Mouse (Mus musculus): Measurements from ENCODE around the gene Ppm1l.

Gene Ppm1l

GRCm38 (mm10) chr3:69446989-69447388, 130.3 kb downstream of the Ppm1l start:
- DNase-seq: no peak

GRCm38 (mm10) chr3:69449041-69449440, 132.4 kb downstream of the Ppm1l start:
- no peak for DNase-seq

DNA sequence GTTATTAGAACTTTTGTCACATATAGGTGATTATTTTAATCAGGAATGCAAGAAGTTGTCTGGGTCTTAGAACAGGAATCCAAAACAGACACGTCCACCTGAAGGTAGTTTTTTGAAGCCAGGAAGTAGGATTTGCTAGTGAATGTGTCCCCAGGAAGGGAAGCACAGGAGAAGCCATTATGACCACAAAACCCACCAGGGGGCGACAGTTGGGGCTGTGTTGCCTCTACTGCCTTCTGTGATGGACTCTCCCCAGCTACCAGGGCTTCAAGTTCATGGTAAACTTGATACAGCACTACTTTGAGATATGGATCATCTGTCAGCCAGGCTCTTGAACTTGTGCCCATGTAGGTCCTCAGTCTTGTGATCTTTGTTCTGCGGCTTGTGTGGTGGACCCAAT, 137.7 kb downstream of the Ppm1l start:
- DNase-seq: peak in 1 of 2 experiments; percentile 12

GRCm38 (mm10) chr3:69456071-69456470, 139.4 kb downstream of the Ppm1l start:
- no peak for DNase-seq

DNA sequence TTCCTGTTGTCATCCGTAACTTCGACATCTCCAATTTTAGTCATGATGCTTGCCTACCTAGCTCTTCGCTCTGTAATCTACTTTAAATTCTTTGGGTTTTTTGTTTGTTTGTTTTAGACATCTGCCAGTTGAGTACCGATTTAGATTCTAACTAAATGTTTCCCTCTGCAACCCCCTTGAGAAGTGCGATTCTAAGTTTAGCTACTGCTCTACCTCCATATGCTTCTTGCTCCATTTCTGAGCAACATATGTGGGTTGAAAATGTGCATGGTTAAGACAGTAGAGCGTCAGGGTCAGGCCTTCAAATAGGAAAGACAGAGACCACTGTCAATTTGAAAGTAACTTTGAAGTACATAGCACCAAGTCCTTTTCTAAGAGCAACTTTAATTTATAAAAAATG, 142.1 kb downstream of the Ppm1l start:
- no peak for DNase-seq

DNA sequence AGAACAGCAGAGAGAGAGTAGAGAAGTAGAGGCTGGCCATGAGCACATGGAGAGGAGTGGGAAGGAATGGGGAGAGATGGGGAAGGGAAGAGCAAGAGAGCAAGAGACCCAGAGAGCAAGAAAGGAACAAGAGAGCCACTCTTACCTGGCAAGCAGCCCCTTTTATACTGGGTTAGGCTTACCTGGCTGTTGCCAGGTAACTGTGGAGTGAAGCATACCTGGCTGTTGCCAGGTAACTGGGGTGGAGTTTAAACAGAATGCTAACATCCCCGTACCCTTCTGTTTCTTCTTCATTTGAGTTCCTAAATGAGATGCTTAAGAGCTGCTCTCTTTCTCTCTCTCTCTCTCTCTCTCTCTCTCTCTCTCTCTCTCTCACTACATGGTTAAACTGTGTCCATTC, 145.3 kb downstream of the Ppm1l start:
- no peak for DNase-seq

DNA sequence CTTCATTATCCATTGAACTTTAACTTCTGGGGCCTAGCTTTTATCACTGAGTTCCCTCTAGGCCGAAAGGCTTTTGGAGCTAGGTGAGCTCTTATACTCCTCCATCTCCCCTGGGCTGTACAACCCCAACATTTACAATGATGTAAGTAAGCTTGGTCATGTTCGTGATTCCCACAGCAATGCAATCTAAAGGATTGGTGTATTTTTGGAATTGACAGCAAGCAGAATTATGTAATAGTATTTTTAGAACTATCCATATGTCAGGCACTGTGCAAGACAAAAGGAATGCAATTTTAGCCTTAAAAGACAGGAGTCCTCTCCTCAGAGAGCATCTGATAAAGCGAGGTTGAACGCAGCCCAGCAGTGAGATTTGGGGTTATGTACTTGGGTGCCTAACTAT, 149.1 kb downstream of the Ppm1l start:
- DNase-seq: no peak

DNA sequence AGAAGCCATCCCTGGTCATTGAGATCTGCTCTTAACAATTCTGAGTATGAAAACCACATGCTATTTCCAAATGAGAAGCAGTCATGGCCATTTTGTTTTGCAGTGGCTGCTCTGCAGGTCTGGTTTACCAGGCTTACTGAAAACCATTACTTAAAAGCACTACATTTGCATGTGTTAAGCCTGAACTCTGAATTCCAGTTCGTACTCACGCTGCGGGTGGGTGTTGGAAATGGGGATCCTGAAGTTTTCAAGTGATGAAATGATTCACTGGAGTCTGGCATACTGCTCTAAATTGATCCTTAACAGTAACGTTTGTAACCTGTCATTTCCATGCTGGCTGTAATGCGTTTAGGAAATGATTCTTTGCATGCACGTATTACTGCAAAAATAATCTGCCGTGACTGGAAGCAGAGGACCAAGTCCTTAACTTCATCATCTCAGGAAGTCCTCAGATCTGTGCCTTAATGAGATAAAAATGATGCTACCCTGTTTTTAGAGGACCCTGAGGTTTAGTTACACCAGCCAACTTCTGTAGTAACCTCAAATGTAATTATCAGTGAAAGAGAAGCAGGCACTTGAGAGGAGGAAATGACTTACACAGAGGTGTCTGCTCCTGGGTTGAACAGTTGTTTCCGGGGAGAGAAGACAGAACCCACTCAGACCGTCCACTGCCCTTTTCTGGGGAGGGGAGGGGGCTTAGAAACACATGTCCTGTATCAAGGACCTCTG, 151.8 kb downstream of the Ppm1l start:
- DNase-seq: no peak

- no peak for DNase-seq
Measured at GRCm38 (mm10) chr3:69469463-69470141, 152.9 kb downstream of the Ppm1l start.

GRCm38 (mm10) chr3:69470142-69470796, 153.6 kb downstream of the Ppm1l start:
- no peak for DNase-seq

DNA sequence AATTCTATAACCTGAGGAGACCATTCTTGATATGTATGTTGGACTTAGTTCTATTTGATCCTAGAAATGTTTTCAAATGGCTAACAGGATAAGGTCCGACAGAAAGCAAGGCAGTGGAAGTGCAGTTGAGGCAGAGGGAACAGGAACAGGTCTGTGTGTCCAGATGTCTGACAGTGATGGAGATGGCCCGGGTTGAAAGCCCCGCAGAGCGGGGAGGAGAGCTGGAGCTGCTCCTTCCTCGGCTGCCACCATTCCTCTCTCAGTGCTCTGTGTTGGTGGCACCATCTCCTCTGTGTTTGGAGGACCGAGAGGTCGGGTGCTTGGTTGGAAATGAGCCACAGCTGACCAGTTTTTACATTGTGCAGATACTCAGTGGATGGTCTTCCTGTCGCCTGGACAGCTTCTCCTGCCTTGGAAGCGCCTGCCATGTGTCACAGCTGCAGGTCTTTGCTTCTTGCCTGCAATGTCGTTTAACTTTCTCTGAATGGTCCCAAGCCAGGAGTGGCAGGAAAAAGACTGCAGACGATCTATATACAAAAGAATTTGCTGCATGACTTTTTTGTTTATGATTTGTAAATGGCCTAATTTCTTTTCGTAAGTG, 159.3 kb downstream of the Ppm1l start:
- DNase-seq: no peak

- peak in 1 of 2 experiments; percentile 18 for DNase-seq
Measured at GRCm38 (mm10) chr3:69479937-69480336, 163.3 kb downstream of the Ppm1l start.

DNA sequence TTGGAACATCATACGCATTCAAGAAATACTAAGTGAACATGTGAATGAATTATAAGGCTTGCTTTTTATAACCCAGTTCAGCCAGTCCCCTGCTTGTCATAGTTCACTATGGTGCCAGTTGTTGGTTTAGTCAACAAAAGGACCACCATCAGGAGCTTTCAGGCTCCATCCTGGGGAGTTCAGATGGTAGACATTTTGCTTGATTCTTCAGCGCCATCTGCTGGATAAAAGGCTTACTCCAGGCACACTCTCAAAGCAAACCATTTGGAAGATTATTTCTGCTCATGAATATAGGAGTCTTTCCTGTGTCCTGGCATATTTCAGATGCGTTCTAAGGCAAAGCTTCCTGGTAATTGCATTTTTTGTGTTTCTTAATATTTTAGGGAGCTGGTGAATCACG, 165.2 kb downstream of the Ppm1l start:
- DNase-seq: peak; percentile 68 to 75

DNA sequence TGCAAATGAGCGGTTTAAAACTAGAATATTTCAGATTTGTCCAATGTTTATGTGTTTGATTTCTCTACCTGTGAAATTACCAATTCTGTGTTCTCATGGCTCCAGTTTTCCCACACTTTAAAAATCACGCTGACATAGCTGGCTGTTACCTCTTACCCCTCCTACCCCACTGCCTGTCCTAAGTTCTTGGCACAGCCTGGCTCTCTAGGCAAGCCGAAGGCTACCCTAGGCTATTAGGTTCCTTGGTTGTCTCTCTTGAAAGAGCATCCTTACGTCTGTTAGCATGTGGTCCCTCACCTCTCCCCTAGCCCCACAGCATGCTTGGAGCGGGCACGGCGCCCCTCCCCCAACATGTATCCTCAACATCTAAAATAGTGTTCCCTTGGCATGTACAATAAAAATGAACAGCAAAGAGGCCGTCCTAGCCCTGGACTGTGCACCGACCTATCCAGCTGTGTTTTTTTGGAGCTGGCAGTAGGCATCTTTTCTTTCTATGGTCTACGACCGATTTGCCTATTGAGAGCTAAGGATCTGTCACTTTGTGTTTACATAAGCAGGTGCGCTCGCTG, 167.4 kb downstream of the Ppm1l start:
- DNase-seq: no peak

DNA sequence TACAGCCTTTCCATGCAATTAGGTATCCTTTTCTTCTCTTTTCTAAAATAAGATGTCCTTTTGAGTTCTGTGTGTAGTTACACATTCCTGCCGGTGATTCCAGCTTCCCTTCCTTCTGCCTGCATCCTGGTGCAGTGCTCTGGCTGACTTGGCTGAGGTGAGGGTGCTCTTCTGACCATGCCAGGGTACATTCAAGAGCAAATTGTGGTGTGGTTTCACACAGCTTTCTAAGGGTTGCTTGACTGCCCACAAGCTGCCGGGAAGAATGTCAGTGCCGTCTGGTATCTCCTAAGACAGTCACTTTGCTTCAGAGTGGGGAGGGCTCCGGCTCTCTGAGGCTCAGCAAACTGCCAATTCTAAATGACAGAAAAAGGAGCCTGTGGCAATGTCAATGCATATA, 167.9 kb downstream of the Ppm1l start:
- no peak for DNase-seq

DNA sequence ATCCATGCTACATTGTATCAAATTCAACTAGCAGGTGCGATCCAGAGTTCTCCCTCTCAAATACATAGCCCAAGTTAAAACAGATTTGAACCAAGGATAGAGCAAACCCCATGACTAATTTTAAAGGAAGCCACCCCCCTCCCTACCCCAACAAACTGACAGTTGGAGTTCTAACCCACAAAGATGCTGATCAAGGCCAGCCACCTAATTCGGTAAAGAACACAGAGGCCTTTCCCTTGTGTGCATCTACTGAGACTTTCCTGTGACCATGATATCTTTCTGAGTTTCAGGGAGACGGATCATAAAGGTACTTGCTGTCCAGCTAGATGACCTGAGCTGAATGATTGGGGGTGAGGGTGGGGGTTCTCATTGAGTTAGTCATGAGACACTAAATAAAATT, 168.7 kb downstream of the Ppm1l start:
- DNase-seq: no peak

GRCm38 (mm10) chr3:69485756-69486155, 169.1 kb downstream of the Ppm1l start:
- peak in 1 of 2 experiments; percentile 28 for DNase-seq

DNA sequence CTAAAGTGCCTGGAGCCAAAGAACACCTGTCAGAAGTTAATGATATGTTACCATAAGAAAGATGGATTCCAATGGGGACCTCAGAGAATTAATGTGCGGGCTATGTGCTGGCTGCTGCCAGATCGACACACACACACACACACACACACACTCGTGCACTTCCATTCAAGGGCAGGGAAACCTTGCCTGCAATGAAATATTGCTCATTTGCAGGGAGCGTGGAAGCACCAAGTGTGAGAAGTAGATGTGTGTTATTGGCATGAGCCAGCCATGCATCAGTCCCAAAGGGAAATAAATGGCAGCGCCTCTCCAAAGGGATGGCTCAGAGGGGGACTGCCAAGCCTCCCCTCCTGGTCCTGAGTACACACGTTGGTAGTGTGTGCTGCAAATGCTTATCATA, 170.8 kb downstream of the Ppm1l start:
- no peak for DNase-seq

DNA sequence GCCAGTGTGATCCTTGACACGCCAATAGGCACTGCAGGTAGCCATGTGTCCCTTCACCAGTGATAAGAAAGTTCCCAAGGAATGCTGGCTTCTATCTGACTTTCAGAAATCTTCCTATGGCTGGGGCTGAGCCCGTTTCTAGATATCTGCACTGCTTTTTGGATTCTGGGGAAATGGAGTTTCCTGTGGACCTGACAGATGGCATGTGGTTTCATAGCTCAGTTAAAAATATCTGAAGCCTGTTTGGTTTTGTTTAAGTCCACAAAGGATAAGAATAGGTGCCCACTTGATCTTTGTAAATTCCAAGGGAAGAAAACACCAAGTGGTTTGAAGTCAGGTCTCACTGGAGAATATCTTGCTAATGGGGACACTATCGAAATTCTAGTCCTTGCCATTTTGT, 173.0 kb downstream of the Ppm1l start:
- no peak for DNase-seq

- DNase-seq: peak; percentile 55 to 76
Measured at GRCm38 (mm10) chr3:69490981-69491681, 174.5 kb downstream of the Ppm1l start.

- no peak for DNase-seq
Measured at GRCm38 (mm10) chr3:69494233-69495010, 177.8 kb downstream of the Ppm1l start.

DNA sequence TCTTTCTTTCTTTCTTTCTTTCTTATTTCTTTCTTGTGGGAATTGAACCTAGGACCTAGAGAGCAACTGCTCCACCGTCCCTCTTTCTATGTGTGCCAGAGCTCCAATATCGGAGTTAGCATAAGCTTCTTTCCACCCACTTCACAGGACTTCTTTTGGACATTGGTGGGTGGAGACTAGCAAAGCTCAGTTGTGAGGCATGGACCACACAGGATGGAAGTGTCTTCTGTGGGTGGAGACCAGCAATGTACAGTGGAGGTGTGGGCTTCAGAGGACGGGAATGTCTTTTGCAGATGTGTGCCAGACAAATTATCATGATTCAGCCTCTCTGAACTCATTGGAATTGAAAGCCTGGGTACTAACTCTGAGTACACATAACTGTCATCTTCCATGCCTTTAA, 180.5 kb downstream of the Ppm1l start:
- DNase-seq: no peak
